Mouse (Mus musculus): ENCODE data around the gene Rbms3.
A peak's percentile ranks its signal among the peaks of the same experiment; 100 is the strongest.

Rbms3 gene

GRCm38 (mm10) chr9:116848166-116848565 is 781.5 kb downstream of the Rbms3 start:
- peak; percentile 7 for DNase-seq (ENCODE audit: low read depth, low spot score)

GRCm38 (mm10) chr9:116847241-116848135 is 782.2 kb downstream of the Rbms3 start:
- peak; percentile 90 for DNase-seq (ENCODE audit: low read depth, low spot score)

- no peak for DNase-seq (ENCODE audit: low read depth, low spot score)
Observed at GRCm38 (mm10) chr9:116834949-116835348, 794.8 kb downstream of the Rbms3 start.

- no peak for DNase-seq (ENCODE audit: low read depth, low spot score)
Observed at GRCm38 (mm10) chr9:116833677-116834076, 796.0 kb downstream of the Rbms3 start.

GRCm38 (mm10) chr9:116832822-116833221 is 796.9 kb downstream of the Rbms3 start:
- DNase-seq (ENCODE audit: low read depth, low spot score): no peak

- no peak for DNase-seq (ENCODE audit: low read depth, low spot score)
Observed at GRCm38 (mm10) chr9:116831386-116831785, 798.3 kb downstream of the Rbms3 start.

- no peak for DNase-seq (ENCODE audit: low read depth, low spot score)
Observed at GRCm38 (mm10) chr9:116829929-116830328, 799.8 kb downstream of the Rbms3 start.

- DNase-seq (ENCODE audit: low read depth, low spot score): no peak
Observed at GRCm38 (mm10) chr9:116821601-116822000, 808.1 kb downstream of the Rbms3 start.

GRCm38 (mm10) chr9:116817196-116817595 is 812.5 kb downstream of the Rbms3 start:
- no peak for DNase-seq (ENCODE audit: low read depth, low spot score)

GRCm38 (mm10) chr9:116814495-116815094 is 815.1 kb downstream of the Rbms3 start:
- no peak for DNase-seq (ENCODE audit: low read depth, low spot score)

- peak; percentile 21 for DNase-seq (ENCODE audit: low read depth, low spot score)
Observed at GRCm38 (mm10) chr9:116813396-116813795, 816.3 kb downstream of the Rbms3 start.

- no peak for DNase-seq (ENCODE audit: low read depth, low spot score)
Observed at GRCm38 (mm10) chr9:116809260-116809659, 820.5 kb downstream of the Rbms3 start.

GRCm38 (mm10) chr9:116808401-116808800 is 821.3 kb downstream of the Rbms3 start:
- peak; percentile 77 for DNase-seq (ENCODE audit: low read depth, low spot score)

GRCm38 (mm10) chr9:116807166-116808081 is 822.3 kb downstream of the Rbms3 start:
- DNase-seq (ENCODE audit: low read depth, low spot score): peak; percentile 23

GRCm38 (mm10) chr9:116803292-116803731 is 826.4 kb downstream of the Rbms3 start:
- DNase-seq (ENCODE audit: low read depth, low spot score): no peak

- no peak for DNase-seq (ENCODE audit: low read depth, low spot score)
Observed at GRCm38 (mm10) chr9:116802602-116803001, 827.1 kb downstream of the Rbms3 start.

GRCm38 (mm10) chr9:116795240-116795955 is 834.3 kb downstream of the Rbms3 start:
- DNase-seq (ENCODE audit: low read depth, low spot score): no peak

GRCm38 (mm10) chr9:116791850-116792249 is 837.9 kb downstream of the Rbms3 start:
- no peak for DNase-seq (ENCODE audit: low read depth, low spot score)

- DNase-seq (ENCODE audit: low read depth, low spot score): no peak
Observed at GRCm38 (mm10) chr9:116786136-116787046, 843.3 kb downstream of the Rbms3 start.

- no peak for DNase-seq (ENCODE audit: low read depth, low spot score)
Observed at GRCm38 (mm10) chr9:116771820-116772219, 857.9 kb downstream of the Rbms3 start.

All from skeletal muscle tissue, adult 2 months (tissue).